Mouse (Mus musculus) neutrophil, adult 65 days (primary cell): ENCODE data around the gene Gm39653. TPM values are rescaled to one million over a fixed set of nuclear protein-coding genes. Genes with fewer than 3 reads are reported as not detected.

Experiments used
- total RNA-seq: library from RNA; stranded (reverse); gene quantifications from 2 replicates; pipeline ENCODE4 v1.2.4, GENCODE M21; 2023

Gm39653 gene
- not detected in 2 replicates for total RNA-seq

DNA sequence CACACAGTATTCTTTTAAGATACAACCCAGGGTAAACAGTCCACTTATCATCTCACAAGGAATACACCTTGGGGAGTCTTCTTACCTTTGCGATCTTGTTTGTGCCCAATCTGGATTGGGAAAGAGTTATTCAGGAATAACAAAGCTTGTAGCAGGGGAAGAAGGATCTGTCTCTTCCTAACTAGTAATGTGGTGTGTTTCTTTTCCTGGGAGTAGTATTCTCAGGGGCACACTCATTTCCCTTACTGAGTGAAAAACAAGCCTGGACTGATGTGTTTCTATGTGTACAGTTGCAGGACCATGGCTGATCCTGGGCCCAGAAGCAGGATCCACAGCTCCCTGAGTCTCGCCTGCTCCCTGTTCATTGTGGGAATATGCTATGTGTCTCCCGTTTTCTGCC, at the start of gene Gm39653:
Gm39653 (plus strand) TSS at position 301 of the 400 bp plus-strand sequence.

Other genes with a start within 250 kb of the Gm39653 start
- gene Adam23, start 170.1 kb upstream of the Gm39653 start, total RNA-seq = not detected in 2 replicates
- gene Dytn, start 71.0 kb downstream of the Gm39653 start, total RNA-seq = not detected in 2 replicates
- not detected in 2 replicates for gene Mdh1b, start 114.3 kb downstream of the Gm39653 start, total RNA-seq
- gene Fastkd2, start 114.6 kb downstream of the Gm39653 start, total RNA-seq = 10.3 and 15.5 TPM in 2 replicates
- not detected in 2 replicates for gene 4933402D24Rik, start 153.3 kb downstream of the Gm39653 start, total RNA-seq